ENCODE assay signal across 8 mouse cellular contexts in the genomic region with DNA sequence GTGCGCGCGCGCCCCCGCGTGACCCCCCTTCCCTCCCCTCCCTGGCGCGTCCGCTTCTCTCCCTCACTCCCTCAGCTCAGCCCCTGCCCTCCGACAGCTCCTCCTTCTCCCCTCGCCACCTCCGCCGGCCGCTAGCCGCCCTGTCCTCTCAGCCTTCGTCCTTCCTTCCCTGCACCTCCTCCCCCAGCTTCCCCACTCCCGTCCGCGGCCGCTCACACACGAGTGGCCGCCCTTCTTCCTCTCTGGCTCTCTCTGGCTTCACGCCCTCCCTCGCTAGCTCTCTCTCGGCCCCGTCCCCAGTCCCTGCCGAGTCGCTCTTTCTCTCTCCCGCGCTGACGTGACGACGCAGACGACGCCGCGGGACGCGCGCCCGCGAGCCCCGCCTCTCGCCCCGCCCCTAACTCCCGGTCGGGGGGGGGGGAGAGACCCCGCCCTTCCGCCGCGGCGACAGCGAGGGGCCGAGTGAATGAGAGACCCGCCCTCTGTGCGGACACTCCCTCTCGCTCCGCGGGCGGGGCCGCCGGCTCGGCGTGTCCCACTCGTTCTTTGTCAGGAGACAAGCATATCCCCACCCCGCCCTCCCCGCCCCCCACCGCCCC. TPM values are rescaled to one million over a fixed set of nuclear protein-coding genes. Genes with fewer than 3 reads are reported as not detected.
A peak's percentile ranks its signal among the peaks of the same experiment; 100 is the strongest.
DNase-seq lines count a peak whose midpoint lies in the region; ATAC-seq lines count a peak whose summit lies in the region.
"Not testable (repeated sequence)": the region's sequence is repeated elsewhere in the genome, so short reads cannot be mapped to it uniquely, and the experiment has no call there.

A gene (minus strand): TSS at position 345 of the 599 bp plus-strand sequence.

- WGBS in heart, embryonic 14.5 days = 1% methylated on average over 46 of the region's 68 CpGs
- under 1% methylated on average over 51 of the region's 68 CpGs for WGBS in liver, embryonic 13.5 days (ENCODE audit: insufficient replicate concordance)
- WGBS in stomach, embryonic 16.5 days = under 1% methylated on average over 54 of the region's 68 CpGs

- peak within 1 kb of the TSS; percentile 99 for H3K9ac ChIP-seq in heart, embryonic 14.5 days (ENCODE audit: low read length)
- peak within 1 kb of the TSS; percentile 98 for H3K9ac ChIP-seq in liver, embryonic 13.5 days
- peak within 1 kb of the TSS; percentile 99 for H3K9ac ChIP-seq in stomach, embryonic 16.5 days (ENCODE audit: low read length)

- peak within 1 kb of the TSS; percentile 84 for H3K4me2 ChIP-seq in heart, embryonic 14.5 days (ENCODE audit: low read length)
- peak within 1 kb of the TSS; percentile 97 for H3K4me2 ChIP-seq in liver, embryonic 13.5 days
- H3K4me2 ChIP-seq in stomach, embryonic 16.5 days (ENCODE audit: low read depth, low read length) = peak within 1 kb of the TSS; percentile 89

- DNase-seq in CD4-positive, CD25-positive, alpha-beta regulatory T cell, adult 2 months (ENCODE audit: low read depth, low spot score) = peak; percentile 96
- peak; percentile 82 for DNase-seq in fibroblast of lung, adult 2 months (ENCODE audit: low read depth)
- DNase-seq in kidney, postnatal 14 days = peak; percentile 96
- peak; percentile 89 for DNase-seq in liver, embryonic 13.5 days
- peak; percentile 98 for DNase-seq in neural tube, embryonic 10.5 days (ENCODE audit: extremely low spot score, low spot score)

- H3K36me3 ChIP-seq in heart, embryonic 14.5 days (ENCODE audit: control insufficient read depth, insufficient read depth, low read length) = peaks cover 30% of the 10 kb centered on the region
- peaks cover 20% of the 10 kb centered on the region for H3K36me3 ChIP-seq in liver, embryonic 13.5 days
- H3K36me3 ChIP-seq in stomach, embryonic 16.5 days (ENCODE audit: control insufficient read depth, insufficient read depth, low read length) = not testable (repeated sequence)

- not testable (repeated sequence) for H3K4me1 ChIP-seq in brown adipose tissue, adult 24 weeks (ENCODE audit: control insufficient read depth, insufficient read depth, insufficient read length, low read length); stomach, embryonic 16.5 days (ENCODE audit: control insufficient read depth, insufficient read depth, low read length)
- H3K4me1 ChIP-seq in heart, embryonic 14.5 days (ENCODE audit: control insufficient read depth in 2 of 2, insufficient read depth in 2 of 2, low read length in 2 of 2) = peaks cover 8 to 24% of the 10 kb centered on the region in 2 experiments
- peaks cover 43% of the 10 kb centered on the region for H3K4me1 ChIP-seq in liver, embryonic 13.5 days (replicated peaks)

- H3K4me3 ChIP-seq in brown adipose tissue, adult 24 weeks (ENCODE audit: insufficient read depth, low read depth, low read length) = peak within 1 kb of the TSS; percentile 93
- H3K4me3 ChIP-seq in heart, embryonic 14.5 days (ENCODE audit: control insufficient read depth in 1 of 2, insufficient read depth in 1 of 2, low read depth in 1 of 2, low read length in 2 of 2) = peak within 1 kb of the TSS; percentile 92 to 99
- peak within 1 kb of the TSS; percentile 98 for H3K4me3 ChIP-seq in liver, embryonic 13.5 days (replicated peaks)
- peak within 1 kb of the TSS; percentile 95 for H3K4me3 ChIP-seq in stomach, embryonic 16.5 days (replicated peaks; ENCODE audit: low read length)

- H3K27ac ChIP-seq in brown adipose tissue, adult 24 weeks (replicated peaks; ENCODE audit: low read depth, low read length) = peak within 1 kb of the TSS; percentile 98
- H3K27ac ChIP-seq in heart, embryonic 14.5 days (replicated peaks in 1 of 2; ENCODE audit: control insufficient read depth in 1 of 2, insufficient read depth in 1 of 2, low read depth in 2 of 2, low read length in 2 of 2) = peak within 1 kb of the TSS; percentile 100
- peak within 1 kb of the TSS; percentile 95 for H3K27ac ChIP-seq in liver, embryonic 13.5 days
- peak within 1 kb of the TSS; percentile 99 for H3K27ac ChIP-seq in stomach, embryonic 16.5 days (ENCODE audit: low read length)

- ATAC-seq in heart, embryonic 14.5 days (ENCODE audit: insufficient number of reproducible peaks, insufficient read depth, low FRiP score, low read depth) = peak; percentile 94
- ATAC-seq in liver, embryonic 13.5 days (ENCODE audit: low read depth) = peak; percentile 89
- ATAC-seq in stomach, embryonic 16.5 days (ENCODE audit: insufficient read depth, low FRiP score) = peak; percentile 96

- H3K27me3 ChIP-seq in heart, embryonic 14.5 days (ENCODE audit: control insufficient read depth, insufficient read depth, low read length); liver, embryonic 13.5 days; stomach, embryonic 16.5 days (ENCODE audit: control insufficient read depth, insufficient read depth, low read length): not testable (repeated sequence)

- not testable (repeated sequence) for H3K9me3 ChIP-seq in heart, embryonic 14.5 days (ENCODE audit: control insufficient read depth, low read length); liver, embryonic 13.5 days (replicated peaks); stomach, embryonic 16.5 days (replicated peaks; ENCODE audit: control insufficient read depth, low read length)

RNA-seq across cellular contexts. Expression of the gene that starts here (rescaled TPM):
- 85.1 and 101 TPM in 2 replicates for polyA plus RNA-seq in brown adipose tissue, adult 24 weeks (2012; ENCODE audit: insufficient read depth, insufficient read length, missing spikeins)
- polyA plus RNA-seq in heart, embryonic 14.5 days (2014; fragmentation: Nextera tagmentation; extraction: Ambion mirVana) = 50.8 and 60.3 TPM in 2 replicates
- polyA plus RNA-seq in liver, embryonic 13.5 days (2015; fragmentation: Nextera tagmentation; extraction: Ambion mirVana) = 52.5 and 77.9 TPM in 2 replicates
- 79.8 and 87.4 TPM in 2 replicates for polyA plus RNA-seq in stomach, embryonic 16.5 days (2015; fragmentation: Nextera tagmentation; extraction: Ambion mirVana)

Comparison
In these comparisons a context has a peak if more than half of its experiments do, and no peak if none do; other contexts are left out.
1. Peak in every context shown above with its lines: DNase-seq, ATAC-seq, H3K4me3 ChIP-seq and H3K27ac ChIP-seq.